Mouse (Mus musculus): ENCODE results near the gene Gm3435. TPM values are rescaled to one million over a fixed set of nuclear protein-coding genes. Genes with fewer than 3 reads are reported as not detected.

The Gm3435 gene
- polyA plus RNA-seq (2015; fragmentation: Illumina TruSeq; extraction: RNeasy Lipid Tissue Mini Kit (QIAGEN cat#74804); ENCODE audit: low read depth, low replicate concordance) = 4.3 TPM

GRCm38 (mm10) chr17:15009706-15010413 is at the start of gene Gm3435:
Gm3435 (plus strand) TSS chr17:15010176.

GRCm38 (mm10) chr17:14960951-14961556 is 48.9 kb upstream of the Gm3435 start, which contains the start of gene Phf10:
Phf10 (minus strand) TSS chr17:14961273.

GRCm38 (mm10) chr17:14978362-14979038 is 31.5 kb upstream of the Gm3435 start, which contains the start of the genes 9030025P20Rik and Gm3417:
9030025P20Rik (plus strand) TSS chr17:14978468.
Gm3417 (minus strand) TSS chr17:14978790.

GRCm38 (mm10) chr17:15041175-15041729 is 31.3 kb downstream of the Gm3435 start, which contains the start of the genes Ermard, Tcte3 and Gm3448:
Ermard (plus strand) TSS chr17:15041208.
Tcte3 (minus strand) TSS chr17:15041488.
Gm3448 (minus strand) TSS chr17:15041537.

Other genes starting within 250 kb of the Gm3435 start
- 6.6 TPM for gene Wdr27, start 67.0 kb upstream of the Gm3435 start, polyA plus RNA-seq (2015; fragmentation: Illumina TruSeq; extraction: RNeasy Lipid Tissue Mini Kit (QIAGEN cat#74804); ENCODE audit: low read depth, low replicate concordance)
- 21.6 TPM for gene 1600012H06Rik, start 67.0 kb upstream of the Gm3435 start, polyA plus RNA-seq (2015; fragmentation: Illumina TruSeq; extraction: RNeasy Lipid Tissue Mini Kit (QIAGEN cat#74804); ENCODE audit: low read depth, low replicate concordance)
- 48.7 TPM for gene Phf10, start 48.9 kb upstream of the Gm3435 start, polyA plus RNA-seq (2015; fragmentation: Illumina TruSeq; extraction: RNeasy Lipid Tissue Mini Kit (QIAGEN cat#74804); ENCODE audit: low read depth, low replicate concordance)
- gene 9030025P20Rik, start 31.7 kb upstream of the Gm3435 start, polyA plus RNA-seq (2015; fragmentation: Illumina TruSeq; extraction: RNeasy Lipid Tissue Mini Kit (QIAGEN cat#74804); ENCODE audit: low read depth, low replicate concordance) = 6.1 TPM
- gene Gm3417, start 31.4 kb upstream of the Gm3435 start, polyA plus RNA-seq (2015; fragmentation: Illumina TruSeq; extraction: RNeasy Lipid Tissue Mini Kit (QIAGEN cat#74804); ENCODE audit: low read depth, low replicate concordance) = not detected
- gene Ermard, start 31.0 kb downstream of the Gm3435 start, polyA plus RNA-seq (2015; fragmentation: Illumina TruSeq; extraction: RNeasy Lipid Tissue Mini Kit (QIAGEN cat#74804); ENCODE audit: low read depth, low replicate concordance) = 42.5 TPM
- not detected for gene Tcte3, start 31.3 kb downstream of the Gm3435 start, polyA plus RNA-seq (2015; fragmentation: Illumina TruSeq; extraction: RNeasy Lipid Tissue Mini Kit (QIAGEN cat#74804); ENCODE audit: low read depth, low replicate concordance)
- gene Gm3448, start 31.4 kb downstream of the Gm3435 start, polyA plus RNA-seq (2015; fragmentation: Illumina TruSeq; extraction: RNeasy Lipid Tissue Mini Kit (QIAGEN cat#74804); ENCODE audit: low read depth, low replicate concordance) = 1.9 TPM